Mouse (Mus musculus) left cerebral cortex, postnatal 10 days (tissue): ENCODE data around the gene Ralgps1. TPM values are rescaled to one million over a fixed set of nuclear protein-coding genes. Genes with fewer than 3 reads are reported as not detected.
"Not testable (repeated sequence)": the region's sequence is repeated elsewhere in the genome, so short reads cannot be mapped to it uniquely, and the experiment has no call there.

Experiments used
- DNase-seq, 2 experiments: peaks; one replicate each; pipeline ENCODE4 v3.0.0; 2021 to 2022; ENCODE audit warnings: low spot score in 2 of 2, mixed read lengths in 1 of 2; ENCODE audit errors: extremely low spot score in 1 of 2
- intact Hi-C: fragments of 180-260 bp; cut with DNase I; formaldehyde crosslinking; loops from one replicate; pipeline ENCODE4 v1.15.1; 2025
- total RNA-seq, 2 experiments: library from RNA; stranded (reverse); gene quantifications; 2 replicates each; pipeline ENCODE4 v1.2.3; 2021

Gene Ralgps1
- total RNA-seq, 2 experiments from 2014 or later: 71.1 to 72.5 TPM

DNA sequence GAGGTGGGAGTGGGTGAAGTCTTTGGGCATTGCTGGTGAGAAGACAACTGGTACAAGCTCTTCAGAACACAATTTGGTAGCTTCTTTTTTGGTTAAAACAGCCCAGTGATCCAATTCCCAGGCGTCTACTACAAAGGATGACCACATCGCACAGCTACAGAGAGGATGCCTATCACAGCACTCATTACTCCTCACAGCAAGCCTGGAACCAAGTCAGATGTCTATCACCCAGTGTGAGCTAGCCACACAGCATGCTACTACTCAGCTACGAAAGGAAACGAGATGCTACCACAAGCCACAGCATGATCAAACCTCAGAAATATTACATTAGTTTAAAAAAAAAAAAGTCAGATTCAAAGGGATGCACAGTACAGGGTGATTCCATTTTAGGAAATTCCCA is 29.1 kb downstream of the Ralgps1 start:
- DNase-seq: no peak
- intact Hi-C loops: no loop called here

GRCm38 (mm10) chr2:33335789-33336188 is 35.5 kb downstream of the Ralgps1 start:
- intact Hi-C loops: no loop called here

DNA sequence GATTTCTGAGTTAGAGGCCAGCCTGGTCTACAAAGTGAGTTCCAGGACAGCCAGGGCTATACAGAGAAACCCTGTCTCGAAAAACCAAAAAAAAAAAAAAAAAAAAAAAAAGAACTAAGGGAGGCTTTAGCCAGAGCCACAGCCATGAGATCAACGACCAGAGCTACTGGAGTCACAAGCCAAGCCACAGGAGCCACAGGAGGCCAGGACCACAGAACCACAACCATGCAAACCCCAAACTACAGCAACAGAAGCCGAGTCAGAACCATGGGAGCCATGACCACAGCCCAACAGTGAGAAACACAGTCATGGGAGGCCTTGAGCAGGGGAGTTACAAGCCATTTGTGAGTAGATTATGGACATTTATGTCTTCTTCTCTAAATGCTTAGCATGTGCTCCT is 41.7 kb downstream of the Ralgps1 start:
- intact Hi-C loops: no loop called here
- DNase-seq: no peak

More at GRCm38 (mm10) chr2:33335789-33336188, 35.5 kb downstream of the Ralgps1 start:
- no peak for DNase-seq

DNA sequence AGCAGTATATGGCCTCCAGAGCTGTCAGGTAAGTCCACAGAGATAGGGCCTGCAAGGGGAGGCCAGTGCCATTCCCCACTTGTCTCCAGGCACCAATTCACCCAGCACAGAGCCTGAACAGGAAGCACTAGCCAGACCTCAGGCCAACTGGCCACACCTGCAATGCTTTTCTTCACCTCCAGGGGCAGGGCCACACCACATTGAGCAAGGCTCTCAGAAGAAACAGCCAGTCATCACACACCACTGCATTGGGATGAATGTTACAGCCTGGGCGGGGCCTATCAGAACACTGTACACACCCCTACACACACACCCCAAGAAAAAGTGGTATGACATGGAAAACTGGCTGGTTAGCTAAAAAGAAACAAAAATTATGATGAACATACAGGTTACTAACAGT is 42.3 kb downstream of the Ralgps1 start:
- DNase-seq: no peak
- intact Hi-C loops: no loop called here

DNA sequence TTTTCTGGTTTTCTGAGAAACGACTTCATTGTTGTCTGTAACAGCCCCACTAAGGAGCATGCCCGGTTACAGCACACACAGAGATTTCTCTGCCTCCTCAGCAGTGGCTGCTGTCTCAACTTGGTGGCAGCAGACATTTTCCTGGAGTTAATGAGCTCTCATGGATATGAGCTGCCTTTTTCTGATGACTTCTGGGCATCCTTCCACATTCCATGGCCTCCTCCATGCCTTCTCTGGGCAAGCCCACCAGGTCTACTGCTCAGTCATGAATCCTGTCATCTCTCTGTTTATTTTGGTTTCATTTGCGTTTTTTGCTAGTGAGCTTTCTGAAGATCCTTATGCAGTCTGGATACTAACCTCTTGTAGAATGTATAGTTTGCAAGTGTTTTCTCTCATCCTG is 45.9 kb downstream of the Ralgps1 start:
- DNase-seq: no peak
- intact Hi-C loops: no loop called here

GRCm38 (mm10) chr2:33323799-33324595 is 47.3 kb downstream of the Ralgps1 start:
- intact Hi-C loops: no loop called here
- no peak for DNase-seq

DNA sequence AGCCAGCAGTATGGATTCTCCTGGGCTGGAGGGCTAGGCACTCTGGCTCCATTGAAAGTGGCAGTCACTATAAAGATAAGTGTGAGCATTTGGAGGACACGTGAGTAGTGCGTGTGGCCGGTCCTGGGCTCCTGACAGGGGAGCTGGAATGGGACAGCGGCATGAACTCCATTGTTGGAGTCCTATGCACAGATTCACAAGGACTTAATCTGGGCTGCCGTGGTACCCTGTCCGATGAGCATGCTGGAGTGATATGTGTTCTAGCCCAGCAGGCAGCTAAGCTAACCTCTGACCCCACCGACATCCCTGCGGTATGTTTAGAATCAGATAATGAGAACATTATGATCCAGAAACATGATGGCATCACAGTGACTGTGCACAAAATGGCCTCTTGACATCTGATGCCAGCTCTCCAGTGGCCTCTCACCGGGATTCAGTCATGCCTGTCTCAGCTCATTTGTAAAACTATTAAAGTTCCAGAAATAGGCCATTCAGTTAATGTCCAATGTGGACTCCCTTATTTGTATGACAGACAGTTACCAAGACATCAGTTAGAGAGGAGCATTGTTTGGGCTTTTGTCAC is 48.2 kb downstream of the Ralgps1 start:
- DNase-seq, intact Hi-C loops: not testable (repeated sequence)

DNA sequence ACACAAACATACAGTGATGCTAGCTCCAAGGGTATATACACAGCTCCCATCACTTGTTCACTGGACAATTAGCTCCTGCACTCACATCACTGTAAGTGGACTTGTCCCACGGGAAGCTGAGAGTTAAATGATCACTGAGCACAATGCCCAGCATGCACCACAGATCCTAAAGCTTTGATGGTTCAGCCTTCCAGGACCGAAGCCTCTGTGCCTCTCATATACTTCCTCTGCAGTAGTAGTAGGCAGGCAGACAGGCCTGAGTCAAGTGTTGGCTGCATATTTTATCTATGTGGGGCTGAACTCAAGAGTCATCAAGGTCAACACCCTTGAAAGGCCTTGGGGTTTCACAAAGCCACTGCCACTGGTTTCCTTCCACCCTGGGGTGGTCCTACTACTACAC is 49.6 kb downstream of the Ralgps1 start:
- intact Hi-C loops: no loop called here

DNA sequence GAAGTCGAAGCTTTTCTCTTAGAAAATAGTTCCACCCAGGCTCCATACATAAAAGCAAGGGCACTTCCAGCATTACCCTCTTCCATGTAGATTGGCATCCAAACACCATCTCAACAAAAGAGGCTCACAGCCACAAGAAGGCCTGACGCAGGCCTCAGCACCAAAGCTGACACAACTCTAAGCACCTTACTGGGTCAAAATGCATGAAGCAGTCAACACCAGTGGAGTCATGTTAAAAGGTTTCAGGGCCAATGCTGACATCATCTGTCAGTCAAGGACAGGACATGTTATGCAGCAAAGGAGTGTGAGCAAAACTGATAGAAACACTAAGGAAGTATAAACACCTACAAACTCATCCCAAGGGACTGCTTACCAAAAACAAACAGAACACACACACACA is 50.3 kb downstream of the Ralgps1 start:
- intact Hi-C loops: no loop called here
- DNase-seq: no peak

More for the DNA sequence above, 49.6 kb downstream of the Ralgps1 start:
- no peak for DNase-seq

- intact Hi-C loops: no loop called here
- DNase-seq: no peak
Measured at GRCm38 (mm10) chr2:33320568-33320967, 50.7 kb downstream of the Ralgps1 start.

- no peak for DNase-seq
- intact Hi-C loops: no loop called here
Measured at GRCm38 (mm10) chr2:33319934-33320333, 51.4 kb downstream of the Ralgps1 start.

DNA sequence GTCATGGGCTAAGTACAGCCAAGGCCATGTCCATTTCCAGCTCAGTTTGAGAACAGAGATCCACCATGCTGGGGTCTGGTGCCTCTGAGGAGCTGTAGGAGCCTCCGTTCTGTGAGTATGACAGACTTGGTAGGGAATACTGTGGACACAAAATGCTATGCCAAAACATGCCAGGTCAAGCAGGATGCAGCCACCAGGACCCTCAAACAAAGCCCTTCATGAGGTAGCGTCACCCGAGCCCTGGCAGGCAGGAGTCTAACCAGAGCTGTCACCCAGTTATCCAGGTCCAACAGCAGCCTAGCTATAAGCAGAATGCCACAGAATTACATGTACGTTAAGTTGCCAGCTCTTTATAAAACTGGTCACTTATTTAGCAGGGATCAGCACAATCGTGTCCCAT is 51.8 kb downstream of the Ralgps1 start:
- intact Hi-C loops: no loop called here
- DNase-seq: no peak

- intact Hi-C loops: no loop called here
- DNase-seq: peak in 1 of 2 experiments; percentile 49
Measured at GRCm38 (mm10) chr2:33318491-33318964, 52.8 kb downstream of the Ralgps1 start.

DNA sequence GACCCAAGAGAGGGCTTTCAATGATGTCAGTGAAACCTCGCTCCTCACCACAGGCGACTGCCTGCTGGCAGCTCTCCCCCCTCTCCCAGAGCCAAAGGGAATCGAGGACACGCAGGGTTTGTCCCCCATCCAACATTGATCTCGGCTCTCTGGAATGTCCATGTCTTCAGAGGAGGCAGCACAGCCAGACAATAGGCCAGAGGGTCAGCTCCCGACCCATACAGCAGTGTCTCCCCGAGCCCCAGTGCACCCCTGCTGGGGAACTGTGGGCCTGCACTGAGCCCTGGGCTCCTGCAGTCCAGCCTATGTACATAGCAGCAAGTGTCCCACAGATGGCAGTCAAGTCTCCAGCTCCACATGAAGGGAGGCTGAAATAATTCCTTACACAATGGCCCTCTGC is 54.8 kb downstream of the Ralgps1 start:
- DNase-seq: peak; percentile 61 to 91
- intact Hi-C loops: no loop called here

DNA sequence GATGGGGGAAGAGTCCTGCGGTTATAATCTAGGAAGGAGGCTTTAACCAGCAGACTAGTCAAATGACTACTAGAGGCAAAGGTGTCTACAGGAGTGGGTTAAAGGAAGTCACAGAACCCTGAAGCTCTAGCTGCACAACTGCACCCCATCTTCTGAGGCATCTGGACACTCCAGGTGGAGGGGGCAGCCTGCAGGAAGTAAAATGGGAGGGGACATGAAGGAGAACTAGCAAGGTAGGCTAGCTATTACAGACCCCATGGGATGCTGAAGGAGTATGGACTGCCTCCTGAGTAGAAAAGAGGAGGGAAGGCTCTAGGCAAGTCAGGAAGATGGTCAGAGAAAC is 55.3 kb downstream of the Ralgps1 start:
- intact Hi-C loops: no loop called here
- no peak for DNase-seq

GRCm38 (mm10) chr2:33315233-33316062 is 55.8 kb downstream of the Ralgps1 start:
- DNase-seq: no peak
- intact Hi-C loops: no loop called here

GRCm38 (mm10) chr2:33309426-33309825 is 61.9 kb downstream of the Ralgps1 start:
- peak in 1 of 2 experiments; percentile 64 for DNase-seq
- intact Hi-C loops: no loop called here

DNA sequence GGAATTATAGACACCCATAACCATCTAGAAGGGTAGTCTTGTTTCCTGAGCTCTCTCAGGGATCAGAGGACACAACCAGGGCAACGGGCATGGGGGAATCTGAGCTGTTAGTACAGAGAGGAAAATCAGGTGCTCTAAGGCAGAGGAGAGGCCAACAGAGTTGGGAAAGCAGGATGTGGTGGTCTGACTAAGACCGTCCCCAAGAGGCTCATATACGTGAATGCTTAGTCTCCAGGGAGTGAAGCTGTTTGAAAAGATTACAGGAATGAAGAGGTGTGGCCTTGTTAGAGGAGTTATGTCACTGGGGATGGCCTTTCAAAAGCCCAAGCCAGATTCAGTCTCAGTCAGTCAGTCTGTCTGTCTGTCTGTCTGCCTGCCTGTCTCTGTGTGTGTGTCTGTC is 64.7 kb downstream of the Ralgps1 start:
- intact Hi-C loops: no loop called here
- no peak for DNase-seq

DNA sequence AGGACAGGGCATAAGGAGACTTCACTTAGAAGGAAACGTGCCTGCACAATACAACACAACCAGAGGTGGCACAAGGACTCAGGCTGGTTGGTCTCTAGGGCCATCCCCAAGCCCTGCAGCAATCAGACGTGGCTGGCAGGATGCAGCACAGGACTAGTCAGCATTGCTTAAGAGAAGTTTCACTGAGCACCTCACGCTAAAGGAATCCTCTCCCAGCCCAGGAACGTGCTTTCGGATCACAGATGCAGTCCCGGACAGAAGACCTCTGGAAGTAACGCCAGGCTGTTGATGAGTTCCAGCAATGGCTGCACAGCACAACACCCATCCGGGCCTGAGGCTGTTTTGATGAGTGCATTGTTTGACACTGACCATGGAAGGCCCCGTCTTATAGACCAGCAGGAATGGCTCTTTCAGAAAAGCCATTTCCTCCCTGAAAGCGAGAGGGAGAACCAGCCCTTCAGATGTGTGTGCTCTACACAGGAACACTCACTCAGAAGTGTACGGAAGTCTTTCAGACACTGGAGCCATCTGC is 67.8 kb downstream of the Ralgps1 start:
- intact Hi-C loops: no loop called here
- DNase-seq: no peak
